Mouse (Mus musculus) ovary, postnatal 14 days (tissue): ENCODE results near the gene Chmp5.

Experiments
- DNase-seq: peaks from one replicate; pipeline ENCODE4 v3.0.0; 2022; ENCODE audit warnings: low spot score

Gene Chmp5

GRCm38 (mm10) chr4:40947565-40948159 lies 545 bp upstream of the Chmp5 start:
- DNase-seq: no peak

- DNase-seq: no peak
Observed at GRCm38 (mm10) chr4:40953521-40953920, 5.3 kb downstream of the Chmp5 start.

GRCm38 (mm10) chr4:40955942-40956341 lies 7.7 kb downstream of the Chmp5 start:
- DNase-seq: no peak

- no peak for DNase-seq
Observed at GRCm38 (mm10) chr4:40963536-40963935, 15.3 kb downstream of the Chmp5 start.

GRCm38 (mm10) chr4:40969161-40969560 lies 21.0 kb downstream of the Chmp5 start:
- DNase-seq: no peak

- no peak for DNase-seq
Observed at GRCm38 (mm10) chr4:40969781-40970591, 21.8 kb downstream of the Chmp5 start.

GRCm38 (mm10) chr4:40970592-40970841 lies 22.3 kb downstream of the Chmp5 start:
- no peak for DNase-seq

GRCm38 (mm10) chr4:40970842-40971701 lies 22.9 kb downstream of the Chmp5 start, which contains the start of gene Nfx1:
Gene Nfx1, plus strand, starts transcription at chr4:40970906.
- DNase-seq: peak; percentile 89

GRCm38 (mm10) chr4:40971744-40972143 lies 23.5 kb downstream of the Chmp5 start:
- no peak for DNase-seq

GRCm38 (mm10) chr4:40974011-40974410 lies 25.8 kb downstream of the Chmp5 start:
- no peak for DNase-seq

GRCm38 (mm10) chr4:40975678-40976077 lies 27.5 kb downstream of the Chmp5 start:
- no peak for DNase-seq

- no peak for DNase-seq
Observed at GRCm38 (mm10) chr4:40976651-40977050, 28.4 kb downstream of the Chmp5 start.

- no peak for DNase-seq
Observed at GRCm38 (mm10) chr4:40979430-40979829, 31.2 kb downstream of the Chmp5 start.

GRCm38 (mm10) chr4:40982486-40982885 lies 34.3 kb downstream of the Chmp5 start:
- no peak for DNase-seq

GRCm38 (mm10) chr4:40983686-40984085 lies 35.5 kb downstream of the Chmp5 start:
- no peak for DNase-seq

GRCm38 (mm10) chr4:40989633-40990032 lies 41.4 kb downstream of the Chmp5 start:
- no peak for DNase-seq

GRCm38 (mm10) chr4:40996302-40996701 lies 48.1 kb downstream of the Chmp5 start:
- no peak for DNase-seq

- DNase-seq: no peak
Observed at GRCm38 (mm10) chr4:40997916-40998315, 49.7 kb downstream of the Chmp5 start.

- no peak for DNase-seq
Observed at GRCm38 (mm10) chr4:41000271-41000670, 52.1 kb downstream of the Chmp5 start.

- no peak for DNase-seq
Observed at GRCm38 (mm10) chr4:41000842-41001639, 52.8 kb downstream of the Chmp5 start.

GRCm38 (mm10) chr4:41013351-41013750 lies 65.1 kb downstream of the Chmp5 start:
- DNase-seq: no peak
